Mouse (Mus musculus) neutrophil, adult 5-6 weeks (primary cell): ENCODE measurements around the gene Lnpk. TPM values are rescaled to one million over a fixed set of nuclear protein-coding genes. Genes with fewer than 3 reads are reported as not detected.
A peak's percentile ranks its signal among the peaks of the same experiment; 100 is the strongest.

Experiments
- ATAC-seq: fragments of 151-379, 151-347 bp; 2 replicates; pipeline ENCODE4 v1.8.0; 2017; ENCODE audit warnings: mild to moderate bottlenecking, moderate TSS enrichment; ENCODE audit not compliant: insufficient number of reproducible peaks, poor library complexity, low FRiP score, severe bottlenecking; ENCODE audit errors: extremely low read depth
- total RNA-seq: library from RNA; stranded (forward); fragments of 200-1000 nt; gene quantifications from 2 replicates; pipeline ENCODE4 v1.2.3, GENCODE M21; 2017

Gene Lnpk
- total RNA-seq = 43.8 and 51.8 TPM in 2 replicates

- peak; percentile 90 for ATAC-seq
Measured at GRCm38 (mm10) chr2:74578843-74579489, at the start of gene Lnpk. Gene Lnpk, minus strand, starts transcription at chr2:74579435.

DNA sequence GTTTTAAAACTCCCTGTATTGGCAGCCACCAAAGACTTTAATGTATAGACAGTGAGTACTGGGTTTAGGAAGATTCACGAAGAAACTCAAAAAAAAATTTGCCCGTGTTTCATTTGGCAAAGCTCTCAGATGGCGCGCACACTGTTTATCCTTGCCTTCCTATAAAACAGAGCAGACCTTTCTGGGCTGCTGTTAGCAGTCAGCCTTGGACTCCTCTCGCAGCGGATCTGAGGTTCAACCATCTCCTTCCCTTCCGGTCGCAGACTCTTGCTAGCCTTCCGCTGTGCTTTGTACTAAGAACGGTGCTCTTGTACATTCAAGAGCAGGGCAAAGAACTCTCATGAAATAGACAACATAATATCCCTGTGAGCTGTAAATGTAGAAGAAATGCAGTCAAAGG is 41.1 kb upstream of the Lnpk start:
- no peak for ATAC-seq

GRCm38 (mm10) chr2:74619676-74620246 is 40.5 kb upstream of the Lnpk start:
- ATAC-seq = no peak

DNA sequence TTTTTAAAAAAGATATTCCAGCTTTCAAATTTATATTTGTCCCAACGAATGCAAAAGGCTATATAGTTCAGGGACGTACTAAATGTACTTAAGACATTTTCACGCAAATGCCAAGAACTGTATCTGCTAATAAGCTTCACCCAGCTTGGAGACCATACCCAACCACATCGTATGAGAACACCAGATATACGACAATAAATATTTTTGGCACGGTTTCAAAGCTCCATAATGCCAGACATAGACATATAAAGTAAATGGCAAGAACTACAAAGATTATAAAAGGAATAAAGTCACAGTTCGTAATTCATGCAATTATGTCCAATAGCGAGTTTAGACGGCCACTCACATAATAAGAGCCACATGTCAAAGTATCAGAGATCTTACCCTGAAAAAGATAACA is 38.5 kb upstream of the Lnpk start:
- no peak for ATAC-seq

- no peak for ATAC-seq
Measured at GRCm38 (mm10) chr2:74611406-74611805, 32.2 kb upstream of the Lnpk start.

DNA sequence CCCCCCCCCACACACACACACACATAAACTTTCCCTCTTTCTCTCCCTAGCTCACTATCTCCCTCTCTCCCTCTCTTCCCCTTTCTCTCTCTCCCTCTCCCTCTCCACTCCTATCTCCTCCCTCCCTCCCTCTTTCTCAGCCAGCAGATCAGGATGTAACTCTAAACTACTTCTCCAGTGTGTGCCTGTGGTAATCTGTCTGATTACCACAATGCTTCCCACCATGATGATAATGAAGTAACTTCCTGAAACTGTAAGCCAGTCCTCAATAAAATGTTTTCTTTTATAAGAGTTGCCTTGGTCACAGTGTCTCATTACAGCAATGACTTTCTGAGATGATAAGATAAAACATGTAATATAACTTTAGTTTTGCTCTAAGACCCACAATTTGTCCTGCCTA is 30.1 kb upstream of the Lnpk start:
- no peak for ATAC-seq

GRCm38 (mm10) chr2:74606087-74606760 is 27.0 kb upstream of the Lnpk start:
- peak; percentile 99 for ATAC-seq

DNA sequence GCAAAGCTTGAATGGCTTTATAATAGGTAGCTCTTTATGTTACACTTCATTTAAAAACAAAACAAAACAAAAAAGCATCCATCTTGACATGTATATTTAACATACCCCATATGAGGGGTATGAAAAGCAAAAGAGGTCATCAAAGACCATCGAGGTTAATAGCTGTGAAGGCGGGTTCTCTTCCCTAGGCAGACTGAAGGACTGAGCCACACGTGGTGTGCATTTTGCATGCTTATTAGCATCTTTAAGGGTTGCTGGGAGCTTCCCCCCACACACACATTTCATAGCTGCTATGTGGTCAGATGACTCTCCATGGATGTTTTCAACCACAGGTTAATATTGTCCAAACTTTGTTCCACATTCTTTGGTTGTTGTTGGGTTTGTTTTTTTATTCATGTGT is 24.8 kb upstream of the Lnpk start:
- ATAC-seq = no peak

- ATAC-seq = no peak
Measured at GRCm38 (mm10) chr2:74602483-74602882, 23.2 kb upstream of the Lnpk start.

GRCm38 (mm10) chr2:74597169-74597568 is 17.9 kb upstream of the Lnpk start:
- ATAC-seq = no peak

GRCm38 (mm10) chr2:74596094-74596493 is 16.9 kb upstream of the Lnpk start:
- no peak for ATAC-seq

DNA sequence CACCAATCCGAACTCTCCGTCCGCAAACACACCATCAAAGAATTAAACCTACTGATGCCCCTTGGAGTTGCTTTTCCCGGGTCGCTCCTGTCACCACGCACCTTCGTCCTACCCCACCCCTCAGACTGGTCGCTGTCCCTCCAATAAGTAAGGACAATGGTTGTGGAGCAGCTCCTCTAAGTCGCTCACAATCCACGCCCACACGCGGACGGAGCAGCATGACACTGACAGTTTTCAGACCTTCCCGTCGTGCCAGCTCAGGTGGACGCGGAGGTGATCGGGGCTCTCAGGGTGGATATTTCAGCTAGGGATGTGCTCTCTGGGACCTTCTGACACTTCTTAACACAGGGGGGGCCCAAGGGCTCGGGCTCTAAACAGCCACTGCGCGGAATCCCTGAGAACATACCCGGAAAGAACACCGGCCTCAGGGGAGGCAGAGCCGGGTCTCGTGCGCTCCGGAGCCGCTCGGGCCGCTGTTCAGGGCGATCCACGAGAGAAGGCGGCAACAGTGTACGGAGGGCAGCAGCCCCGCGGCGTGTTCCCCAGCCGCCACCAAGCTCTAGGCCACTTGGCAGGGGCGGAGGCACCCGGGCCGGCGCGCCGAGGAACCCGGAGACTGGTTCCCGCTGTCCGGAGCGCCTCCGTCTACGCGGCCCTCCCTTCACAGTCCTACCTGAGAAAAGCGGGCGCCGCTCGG is 941 bp downstream of the Lnpk start:
- ATAC-seq = peak; percentile 45; the same call in 1 of the 2 replicates

DNA sequence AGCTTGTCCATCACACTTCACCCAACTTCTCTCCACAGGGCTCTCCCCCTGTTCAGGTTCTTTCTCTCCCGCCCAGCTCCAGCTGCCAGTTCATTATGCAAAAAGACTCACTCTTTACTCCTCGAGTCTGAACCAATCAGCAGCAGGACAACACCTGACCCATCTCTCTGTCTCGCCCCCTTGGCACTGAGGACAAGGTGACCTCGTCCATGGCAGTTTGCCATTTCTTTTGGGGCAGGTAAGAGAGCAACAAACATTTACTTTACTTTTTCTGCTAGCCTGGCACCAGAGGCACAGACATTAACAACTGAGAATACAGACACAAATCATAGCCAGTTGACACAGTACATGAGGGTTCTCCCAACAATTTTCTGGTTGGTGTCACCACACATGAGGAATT is 8.8 kb downstream of the Lnpk start:
- ATAC-seq = no peak

DNA sequence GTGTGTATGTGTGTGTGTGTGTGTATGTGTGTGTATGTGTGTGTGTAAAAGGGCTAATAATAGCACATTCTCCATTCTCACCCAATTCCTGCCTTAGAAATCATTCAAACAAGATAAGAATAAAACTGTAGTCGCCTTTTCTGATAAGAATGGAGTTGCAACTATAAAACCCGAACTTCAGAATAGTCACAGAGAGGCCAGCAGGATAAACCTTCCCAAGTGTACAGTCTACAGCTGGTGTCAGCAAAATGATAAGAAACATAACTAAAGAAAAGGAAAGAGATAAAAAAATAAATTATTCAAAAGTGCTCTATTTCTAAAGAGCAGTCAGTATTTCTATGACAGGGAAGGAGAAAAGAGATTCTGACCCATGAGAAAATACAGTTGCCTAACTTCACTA is 19.4 kb downstream of the Lnpk start:
- ATAC-seq = no peak

DNA sequence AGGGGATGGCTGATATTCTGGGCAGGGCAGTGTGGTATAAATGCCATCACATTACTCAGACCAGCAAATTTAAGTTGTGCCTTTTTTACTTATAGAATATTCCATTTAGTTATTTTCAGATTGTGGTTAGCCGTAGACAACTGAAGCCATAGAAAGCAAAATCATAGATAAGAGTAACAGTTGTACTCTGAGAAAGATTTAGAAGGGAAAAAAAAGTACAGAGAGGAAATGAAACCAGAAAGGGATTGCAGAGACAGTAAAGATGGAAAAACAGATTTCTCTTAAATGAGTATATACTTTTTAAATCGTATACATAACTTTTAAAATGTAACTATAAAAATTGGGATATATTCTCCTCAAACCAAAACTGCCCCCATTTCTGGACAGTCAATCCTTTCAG is 20.1 kb downstream of the Lnpk start:
- no peak for ATAC-seq

DNA sequence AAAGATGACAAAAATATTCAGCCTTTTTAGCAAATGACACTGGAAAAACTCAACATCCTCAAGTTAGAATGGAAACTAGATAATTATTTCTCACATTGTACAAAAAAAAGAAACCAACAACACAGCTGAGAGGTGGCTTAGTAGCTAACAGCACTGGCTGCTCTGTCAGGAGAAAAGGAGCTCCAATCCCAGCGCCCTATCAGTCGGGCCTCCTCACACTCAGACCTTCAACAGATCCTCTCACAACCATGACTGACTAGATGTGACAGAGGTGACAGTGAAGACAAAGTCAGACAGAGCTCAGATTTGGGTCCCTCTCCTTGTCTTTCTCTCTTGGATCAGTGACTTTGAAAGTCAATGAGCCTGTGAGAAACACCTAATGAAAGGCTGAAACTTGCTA is 21.8 kb downstream of the Lnpk start:
- ATAC-seq = no peak

DNA sequence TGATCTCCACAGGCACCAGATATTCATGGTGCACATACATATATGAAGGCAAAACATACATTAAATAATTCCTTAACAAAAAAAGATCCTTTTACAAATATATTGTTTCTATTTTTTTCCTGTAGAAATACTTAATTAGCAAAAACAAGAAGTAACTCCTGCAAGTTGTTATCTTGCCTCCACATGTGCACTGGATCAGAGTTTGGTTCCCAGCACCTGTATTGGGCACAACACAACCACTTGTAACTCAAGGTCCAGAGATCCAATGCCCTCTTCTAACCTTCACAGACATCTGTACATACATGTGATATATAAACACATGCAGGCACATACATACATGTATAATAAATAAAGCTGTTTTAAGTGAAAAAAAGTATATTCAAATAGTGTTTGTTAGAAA is 27.3 kb downstream of the Lnpk start:
- no peak for ATAC-seq

- no peak for ATAC-seq
Measured at GRCm38 (mm10) chr2:74548306-74548705, 30.9 kb downstream of the Lnpk start.

DNA sequence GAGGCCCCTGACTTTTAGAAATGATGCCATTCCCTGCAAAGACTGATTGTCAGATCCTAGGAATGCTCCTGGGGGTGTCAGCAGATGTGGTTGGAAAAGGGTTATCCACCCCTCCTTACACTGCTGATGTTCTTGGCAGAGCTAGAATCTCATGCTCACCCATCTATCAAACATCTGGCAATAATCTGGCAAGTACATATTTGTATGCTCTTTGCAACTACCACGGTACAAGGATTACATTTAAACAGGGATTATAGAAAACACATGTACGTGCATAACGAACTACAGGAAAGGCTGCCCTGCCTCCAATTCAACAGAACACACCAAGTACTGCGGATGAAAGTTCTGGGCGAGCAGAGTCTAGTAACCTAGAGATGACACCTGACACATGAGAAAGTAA is 70.9 kb downstream of the Lnpk start:
- no peak for ATAC-seq

DNA sequence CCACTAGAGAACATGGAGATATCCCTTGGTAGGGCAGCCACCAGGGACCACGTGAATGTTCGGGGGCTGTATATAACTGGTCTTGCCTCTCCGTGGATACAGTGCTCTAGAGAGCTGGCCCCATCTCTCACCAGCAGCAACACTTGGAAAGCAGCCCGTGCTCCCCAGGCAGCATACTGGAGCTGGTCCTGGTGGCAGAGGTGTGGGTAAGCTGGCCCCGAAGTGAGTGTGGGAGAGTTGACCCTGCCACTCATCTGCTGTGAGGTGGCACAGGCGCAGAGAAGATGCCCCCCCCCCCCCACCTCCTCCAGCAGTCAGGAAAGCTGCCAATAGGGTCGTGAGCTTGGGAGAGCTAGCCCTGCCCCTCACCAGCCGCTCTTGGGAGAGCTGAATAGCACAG is 72.8 kb downstream of the Lnpk start:
- no peak for ATAC-seq
